Mouse (Mus musculus) c-Kit-positive CD71-positive TER-119-negative erythroid progenitor cells, embryonic 14.5 days (primary cell): Measurements from ENCODE around the gene Myh11.

Experiments
- DNase-seq: peaks from one replicate; pipeline ENCODE4 v3.0.0-alpha.2; 2013; ENCODE audit warnings: low read depth

Gene Myh11

GRCm38 (mm10) chr16:14291223-14291622 lies at the start of gene Myh11:
Myh11 (minus strand) TSS chr16:14291372.
- DNase-seq = no peak

GRCm38 (mm10) chr16:14328156-14328555 lies 37.0 kb upstream of the Myh11 start:
- DNase-seq = no peak

- DNase-seq = no peak
These were observed 29.3 kb upstream of the Myh11 start for GRCm38 (mm10) chr16:14320494-14320893.

GRCm38 (mm10) chr16:14319681-14320080 lies 28.5 kb upstream of the Myh11 start:
- DNase-seq = no peak

- DNase-seq = peak; percentile 93
These were observed 26.0 kb upstream of the Myh11 start, which contains the start of gene Fopnl for GRCm38 (mm10) chr16:14316884-14317876. Fopnl (minus strand) TSS chr16:14317405.

GRCm38 (mm10) chr16:14312914-14313313 lies 21.7 kb upstream of the Myh11 start:
- no peak for DNase-seq

GRCm38 (mm10) chr16:14311371-14311770 lies 20.2 kb upstream of the Myh11 start:
- DNase-seq = peak; percentile 58

GRCm38 (mm10) chr16:14309833-14310232 lies 18.7 kb upstream of the Myh11 start:
- peak; percentile 46 for DNase-seq

GRCm38 (mm10) chr16:14308245-14309073 lies 17.3 kb upstream of the Myh11 start:
- peak; percentile 69 for DNase-seq

- peak; percentile 45 for DNase-seq
These were observed 16.2 kb upstream of the Myh11 start for GRCm38 (mm10) chr16:14307373-14307772.

GRCm38 (mm10) chr16:14306451-14306850 lies 15.3 kb upstream of the Myh11 start:
- no peak for DNase-seq

GRCm38 (mm10) chr16:14304791-14305190 lies 13.6 kb upstream of the Myh11 start:
- no peak for DNase-seq

- no peak for DNase-seq
These were observed 12.5 kb upstream of the Myh11 start for GRCm38 (mm10) chr16:14303676-14304075.

GRCm38 (mm10) chr16:14303148-14303547 lies 12.0 kb upstream of the Myh11 start:
- no peak for DNase-seq

GRCm38 (mm10) chr16:14298461-14298860 lies 7.3 kb upstream of the Myh11 start:
- no peak for DNase-seq

GRCm38 (mm10) chr16:14297746-14298145 lies 6.6 kb upstream of the Myh11 start:
- DNase-seq = no peak

- DNase-seq = no peak
These were observed 6.0 kb upstream of the Myh11 start for GRCm38 (mm10) chr16:14297137-14297536.

- DNase-seq = no peak
These were observed 5.5 kb upstream of the Myh11 start for GRCm38 (mm10) chr16:14296544-14297124.

GRCm38 (mm10) chr16:14295291-14295690 lies 4.1 kb upstream of the Myh11 start:
- DNase-seq = no peak

- DNase-seq = no peak
These were observed 1.3 kb upstream of the Myh11 start for GRCm38 (mm10) chr16:14292205-14293199.

GRCm38 (mm10) chr16:14272374-14272965 lies 18.7 kb downstream of the Myh11 start:
- DNase-seq = no peak
